Mouse (Mus musculus): ENCODE data around the gene Nol11. TPM values are rescaled to one million over a fixed set of nuclear protein-coding genes. Genes with fewer than 3 reads are reported as not detected.
A peak's percentile ranks its signal among the peaks of the same experiment; 100 is the strongest.

Nol11 gene
- polyA plus RNA-seq, 1 experiment from 2014 or later: 74.5 TPM

GRCm38 (mm10) chr11:107223667-107224214 is 34.6 kb upstream of the Nol11 start:
- WGBS: 55% methylated on average over 8 of the region's 8 CpGs
- ATAC-seq (ENCODE audit: insufficient number of reproducible peaks, low FRiP score, low TSS enrichment, low read depth) (no peak), DNase-seq (ENCODE audit: low spot score) (peak; percentile 37)
- no peak overlapping the region for H3K9ac ChIP-seq (ENCODE audit: low read length)
- no peaks in the 10 kb centered on the region for H3K4me1 ChIP-seq (ENCODE audit: control insufficient read depth, insufficient read depth, low read length)
- H3K4me3 ChIP-seq (ENCODE audit: low read depth, low read length): no peak overlapping the region
- no peaks in the 10 kb centered on the region for H3K27me3 ChIP-seq (ENCODE audit: control insufficient read depth, insufficient read depth, low read length)
- H3K27ac ChIP-seq (replicated peaks; ENCODE audit: low read depth, low read length): no peak overlapping the region; the same call in 1 of the 2 replicates
- H3K9me3 ChIP-seq (ENCODE audit: control insufficient read depth, low read length): no peaks in the 10 kb centered on the region
- no peak overlapping the region for H3K4me2 ChIP-seq (ENCODE audit: low read depth, severe bottlenecking)
- peaks cover 3% of the 10 kb centered on the region; the same call in 1 of the 2 replicates for H3K36me3 ChIP-seq (ENCODE audit: control insufficient read depth, insufficient read depth, low read length)

GRCm38 (mm10) chr11:107223169-107223561 is 34.0 kb upstream of the Nol11 start:
- Histone ChIP-seq H3K4me1 (ENCODE audit: control insufficient read depth, insufficient read depth, low read length) (no peaks in the 10 kb centered on the region), H3K9ac (ENCODE audit: low read length) (no peak overlapping the region), H3K4me2 (ENCODE audit: low read depth, severe bottlenecking) (no peak overlapping the region), H3K4me3 (ENCODE audit: low read depth, low read length) (no peak overlapping the region), H3K36me3 (ENCODE audit: control insufficient read depth, insufficient read depth, low read length) (peaks cover 3% of the 10 kb centered on the region; the same call in 1 of the 2 replicates), H3K9me3 (ENCODE audit: control insufficient read depth, low read length) (no peaks in the 10 kb centered on the region), H3K27ac (replicated peaks; ENCODE audit: low read depth, low read length) (no peak overlapping the region), H3K27me3 (ENCODE audit: control insufficient read depth, insufficient read depth, low read length) (no peaks in the 10 kb centered on the region)
- no peak for ATAC-seq (ENCODE audit: insufficient number of reproducible peaks, low FRiP score, low TSS enrichment, low read depth)
- no peak for DNase-seq (ENCODE audit: low spot score)
- 81% methylated on average over 1 of the region's 1 CpGs for WGBS

DNA sequence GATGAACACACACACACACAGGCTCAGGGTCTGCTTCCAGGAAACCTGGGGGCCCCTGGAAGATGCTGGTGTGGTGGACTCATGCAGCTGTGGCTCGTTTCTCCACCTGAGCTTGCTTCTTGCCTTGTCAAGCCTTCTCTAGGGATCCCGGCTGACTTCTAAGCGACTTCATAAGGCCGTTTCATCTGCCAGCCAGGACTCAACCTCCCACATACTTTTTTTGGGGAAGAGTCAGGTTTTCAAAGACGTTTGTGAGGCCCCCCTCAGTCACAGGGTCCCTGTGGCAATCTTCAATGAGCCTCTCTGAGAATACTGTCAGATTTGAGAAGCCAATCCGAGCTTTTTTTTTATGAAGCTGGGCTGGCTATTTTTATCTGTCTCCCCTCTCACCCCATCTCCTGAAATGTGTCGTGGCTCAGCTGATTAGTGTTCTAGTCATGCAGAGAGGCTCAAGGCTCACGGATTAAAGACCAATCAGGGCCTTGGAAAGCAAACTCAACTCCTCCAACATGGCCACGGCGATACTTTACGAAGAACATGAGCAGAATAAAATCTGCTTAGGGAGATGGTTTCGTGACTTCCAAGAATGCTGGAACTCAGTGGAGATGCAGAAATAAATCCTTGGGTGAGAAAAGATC is 33.5 kb upstream of the Nol11 start:
- peaks cover 3% of the 10 kb centered on the region; the same call in 1 of the 2 replicates for H3K36me3 ChIP-seq (ENCODE audit: control insufficient read depth, insufficient read depth, low read length)
- no peak overlapping the region for H3K9ac ChIP-seq (ENCODE audit: low read length)

DNA sequence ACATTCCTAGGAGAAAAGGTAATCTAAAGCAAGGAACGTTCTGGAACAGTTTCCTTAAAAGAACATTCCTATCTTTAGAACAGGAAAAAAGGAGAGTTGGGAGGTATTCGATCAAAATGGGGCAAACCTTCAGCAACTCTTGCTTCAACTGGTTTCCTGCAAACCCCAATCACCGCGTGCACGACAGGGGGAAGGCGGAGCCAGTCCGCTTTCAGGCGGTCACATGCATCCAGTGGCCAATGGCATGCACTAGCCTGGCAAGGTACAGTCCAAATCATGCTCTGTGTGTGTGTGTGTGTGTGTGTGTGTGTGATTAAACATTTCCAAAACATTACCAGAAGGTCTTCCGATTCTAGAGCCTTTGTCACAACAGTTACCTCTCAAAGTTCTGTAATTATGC is 25.9 kb upstream of the Nol11 start:
- H3K27me3 ChIP-seq (ENCODE audit: control insufficient read depth, insufficient read depth, low read length): no peaks in the 10 kb centered on the region
- 85% methylated on average over 9 of the region's 9 CpGs for WGBS
- H3K27ac ChIP-seq (replicated peaks; ENCODE audit: low read depth, low read length): no peak overlapping the region
- DNase-seq (ENCODE audit: low spot score) (no peak), ATAC-seq (ENCODE audit: insufficient number of reproducible peaks, low FRiP score, low TSS enrichment, low read depth) (no peak)
- no peaks in the 10 kb centered on the region for H3K4me1 ChIP-seq (ENCODE audit: control insufficient read depth, insufficient read depth, low read length)
- H3K9me3 ChIP-seq (ENCODE audit: control insufficient read depth, low read length): no peaks in the 10 kb centered on the region
- H3K36me3 ChIP-seq (ENCODE audit: control insufficient read depth, insufficient read depth, low read length): peaks cover 4% of the 10 kb centered on the region; the same call in 1 of the 2 replicates
- H3K9ac ChIP-seq (ENCODE audit: low read length): no peak overlapping the region
- no peak overlapping the region for H3K4me3 ChIP-seq (ENCODE audit: low read depth, low read length)
- no peak overlapping the region for H3K4me2 ChIP-seq (ENCODE audit: low read depth, severe bottlenecking)

More for the DNA sequence above, 33.5 kb upstream of the Nol11 start:
- Histone ChIP-seq H3K27ac (replicated peaks; ENCODE audit: low read depth, low read length) (no peak overlapping the region), H3K4me2 (ENCODE audit: low read depth, severe bottlenecking) (no peak overlapping the region), H3K4me3 (ENCODE audit: low read depth, low read length) (no peak overlapping the region), H3K4me1 (ENCODE audit: control insufficient read depth, insufficient read depth, low read length) (no peaks in the 10 kb centered on the region), H3K27me3 (ENCODE audit: control insufficient read depth, insufficient read depth, low read length) (no peaks in the 10 kb centered on the region), H3K9me3 (ENCODE audit: control insufficient read depth, low read length) (no peaks in the 10 kb centered on the region)
- DNase-seq (ENCODE audit: low spot score) (no peak), ATAC-seq (ENCODE audit: insufficient number of reproducible peaks, low FRiP score, low TSS enrichment, low read depth) (no peak)
- 78% methylated on average over 12 of the region's 12 CpGs for WGBS

DNA sequence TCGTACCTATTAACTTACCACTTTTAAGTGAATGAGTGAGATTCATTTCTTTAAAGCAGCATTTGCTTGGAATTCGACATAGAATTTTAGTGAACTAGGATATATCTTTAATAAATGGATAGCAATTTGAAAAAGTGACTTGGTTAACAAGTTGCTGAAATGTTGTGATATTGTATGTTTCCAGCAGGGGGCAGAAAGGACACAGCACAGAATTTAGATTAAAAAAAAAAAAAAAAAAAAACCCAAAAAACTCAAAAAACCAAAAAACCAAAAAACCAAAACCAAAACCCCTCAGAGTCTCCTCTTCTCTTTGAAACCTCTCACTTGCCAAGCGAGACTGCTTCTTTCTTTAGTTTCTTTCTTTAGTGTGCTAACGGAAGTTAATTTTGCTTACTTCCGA is 24.6 kb upstream of the Nol11 start:
- no peak overlapping the region for H3K9ac ChIP-seq (ENCODE audit: low read length)
- no peaks in the 10 kb centered on the region for H3K27me3 ChIP-seq (ENCODE audit: control insufficient read depth, insufficient read depth, low read length)
- no peak for ATAC-seq (ENCODE audit: insufficient number of reproducible peaks, low FRiP score, low TSS enrichment, low read depth)
- H3K4me3 ChIP-seq (ENCODE audit: low read depth, low read length): no peak overlapping the region
- no peaks in the 10 kb centered on the region for H3K4me1 ChIP-seq (ENCODE audit: control insufficient read depth, insufficient read depth, low read length)
- peaks cover 4% of the 10 kb centered on the region; the same call in 1 of the 2 replicates for H3K36me3 ChIP-seq (ENCODE audit: control insufficient read depth, insufficient read depth, low read length)
- no peak for DNase-seq (ENCODE audit: low spot score)
- H3K9me3 ChIP-seq (ENCODE audit: control insufficient read depth, low read length): no peaks in the 10 kb centered on the region
- 78% methylated on average over 5 of the region's 5 CpGs for WGBS
- H3K27ac ChIP-seq (replicated peaks; ENCODE audit: low read depth, low read length): no peak overlapping the region
- H3K4me2 ChIP-seq (ENCODE audit: low read depth, severe bottlenecking): no peak overlapping the region

DNA sequence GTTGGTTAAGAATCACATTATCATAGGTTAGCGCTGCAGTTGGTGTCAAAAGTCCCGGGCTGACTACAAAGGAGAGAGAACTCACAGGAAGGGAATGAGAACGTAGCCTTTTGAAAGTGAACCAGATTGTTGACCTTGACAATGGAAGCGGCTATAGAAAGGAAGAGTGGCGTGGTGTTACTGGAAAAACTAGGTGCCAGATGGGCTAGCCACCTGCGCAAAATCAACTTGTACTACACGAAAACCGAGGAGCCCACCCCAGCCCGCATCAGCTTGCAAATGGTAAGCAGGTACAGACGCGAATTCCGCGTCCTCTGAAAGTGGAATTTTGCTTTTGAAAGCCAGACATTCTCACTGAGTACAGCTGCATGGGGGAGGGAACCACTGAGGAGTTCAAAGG is 20.6 kb upstream of the Nol11 start:
- 0 out of 2 replicates have a peak, but pooled peaks cover 2% of the 10 kb centered on the region for H3K4me1 ChIP-seq (ENCODE audit: control insufficient read depth, insufficient read depth, low read length)
- no peak overlapping the region for H3K4me3 ChIP-seq (ENCODE audit: low read depth, low read length)
- H3K4me2 ChIP-seq (ENCODE audit: low read depth, severe bottlenecking): no peak overlapping the region
- no peaks in the 10 kb centered on the region for H3K9me3 ChIP-seq (ENCODE audit: control insufficient read depth, low read length)
- H3K27me3 ChIP-seq (ENCODE audit: control insufficient read depth, insufficient read depth, low read length): no peaks in the 10 kb centered on the region
- H3K36me3 ChIP-seq (ENCODE audit: control insufficient read depth, insufficient read depth, low read length): no peaks in the 10 kb centered on the region
- H3K27ac ChIP-seq (replicated peaks; ENCODE audit: low read depth, low read length): no peak overlapping the region
- WGBS: 87% methylated on average over 13 of the region's 13 CpGs
- no peak overlapping the region for H3K9ac ChIP-seq (ENCODE audit: low read length)
- DNase-seq (ENCODE audit: low spot score): no peak
- ATAC-seq (ENCODE audit: insufficient number of reproducible peaks, low FRiP score, low TSS enrichment, low read depth): no peak

- H3K27ac ChIP-seq (replicated peaks; ENCODE audit: low read depth, low read length): no peak overlapping the region
- no peak overlapping the region for H3K9ac ChIP-seq (ENCODE audit: low read length)
- H3K4me1 ChIP-seq (ENCODE audit: control insufficient read depth, insufficient read depth, low read length): 0 out of 2 replicates have a peak, but pooled peaks cover 2% of the 10 kb centered on the region
- H3K36me3 ChIP-seq (ENCODE audit: control insufficient read depth, insufficient read depth, low read length): no peaks in the 10 kb centered on the region
- ATAC-seq (ENCODE audit: insufficient number of reproducible peaks, low FRiP score, low TSS enrichment, low read depth): no peak
- no peaks in the 10 kb centered on the region for H3K9me3 ChIP-seq (ENCODE audit: control insufficient read depth, low read length)
- H3K4me3 ChIP-seq (ENCODE audit: low read depth, low read length): no peak overlapping the region
- H3K27me3 ChIP-seq (ENCODE audit: control insufficient read depth, insufficient read depth, low read length): no peaks in the 10 kb centered on the region
- no peak overlapping the region for H3K4me2 ChIP-seq (ENCODE audit: low read depth, severe bottlenecking)
- WGBS: 88% methylated on average over 11 of the region's 11 CpGs
- DNase-seq (ENCODE audit: low spot score): no peak
Measured at GRCm38 (mm10) chr11:107201773-107202172, 12.6 kb upstream of the Nol11 start.

DNA sequence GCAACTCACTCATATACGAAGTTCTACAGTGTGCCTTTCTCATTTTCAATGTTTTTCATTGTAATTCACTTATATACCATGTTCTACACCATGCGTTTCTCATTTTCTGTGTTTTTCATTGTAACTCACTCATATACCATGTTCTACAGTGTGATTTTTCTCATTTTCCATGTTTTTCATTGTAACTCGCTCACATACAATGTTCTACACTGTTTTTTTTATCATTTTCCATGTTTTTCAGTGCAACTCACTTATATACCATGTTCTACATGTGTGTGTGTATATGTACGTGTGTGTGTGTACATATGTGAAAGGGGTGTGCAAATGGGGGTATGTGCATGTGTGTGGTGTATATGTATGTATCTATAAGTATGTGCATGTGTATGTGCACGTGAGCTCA is 10.1 kb upstream of the Nol11 start:
- no peak overlapping the region for H3K27ac ChIP-seq (replicated peaks; ENCODE audit: low read depth, low read length)
- WGBS: 84% methylated on average over 5 of the region's 5 CpGs
- no peak for DNase-seq (ENCODE audit: low spot score)
- no peak overlapping the region for H3K9ac ChIP-seq (ENCODE audit: low read length)
- no peaks in the 10 kb centered on the region for H3K27me3 ChIP-seq (ENCODE audit: control insufficient read depth, insufficient read depth, low read length)
- H3K9me3 ChIP-seq (ENCODE audit: control insufficient read depth, low read length): no peaks in the 10 kb centered on the region
- no peak overlapping the region for H3K4me2 ChIP-seq (ENCODE audit: low read depth, severe bottlenecking)
- ATAC-seq (ENCODE audit: insufficient number of reproducible peaks, low FRiP score, low TSS enrichment, low read depth): no peak
- H3K4me3 ChIP-seq (ENCODE audit: low read depth, low read length): no peak overlapping the region
- no peaks in the 10 kb centered on the region for H3K36me3 ChIP-seq (ENCODE audit: control insufficient read depth, insufficient read depth, low read length)
- no peaks in the 10 kb centered on the region for H3K4me1 ChIP-seq (ENCODE audit: control insufficient read depth, insufficient read depth, low read length)
